Mouse (Mus musculus): ENCODE results near the gene Kcna5.

Gene Kcna5

GRCm38 (mm10) chr6:126536926-126537325 is 1.7 kb upstream of the Kcna5 start:
- DNase-seq (ENCODE audit: low spot score) = no peak

GRCm38 (mm10) chr6:126535911-126536270 is 679 bp upstream of the Kcna5 start:
- no peak for DNase-seq (ENCODE audit: low spot score)

GRCm38 (mm10) chr6:126534531-126535207 is 543 bp downstream of the Kcna5 start:
- no peak for DNase-seq (ENCODE audit: low spot score)

DNA sequence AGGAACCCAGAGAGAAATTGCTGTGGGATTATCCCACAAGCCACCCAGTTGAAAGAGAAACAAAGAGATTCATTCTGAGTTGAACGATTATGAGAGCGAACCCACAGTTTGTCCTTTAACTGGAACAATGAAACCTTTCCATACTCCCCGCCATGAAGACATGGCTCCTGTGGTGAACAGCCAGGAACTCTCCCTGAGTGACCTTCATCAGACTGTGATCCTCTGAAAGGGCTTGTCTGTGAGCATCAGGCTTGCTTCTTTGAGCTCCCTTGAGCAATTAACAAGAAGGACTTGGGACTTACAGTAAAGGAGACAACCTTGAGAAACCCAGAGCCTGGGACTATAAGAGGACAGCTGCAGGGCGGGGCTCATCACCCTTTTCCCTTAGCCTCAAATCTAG is 3.9 kb downstream of the Kcna5 start:
- no peak for DNase-seq (ENCODE audit: low spot score)

GRCm38 (mm10) chr6:126530019-126530418 is 5.2 kb downstream of the Kcna5 start:
- no peak for DNase-seq (ENCODE audit: low spot score)

GRCm38 (mm10) chr6:126514720-126515119 is 20.5 kb downstream of the Kcna5 start:
- no peak for DNase-seq (ENCODE audit: low spot score)

DNA sequence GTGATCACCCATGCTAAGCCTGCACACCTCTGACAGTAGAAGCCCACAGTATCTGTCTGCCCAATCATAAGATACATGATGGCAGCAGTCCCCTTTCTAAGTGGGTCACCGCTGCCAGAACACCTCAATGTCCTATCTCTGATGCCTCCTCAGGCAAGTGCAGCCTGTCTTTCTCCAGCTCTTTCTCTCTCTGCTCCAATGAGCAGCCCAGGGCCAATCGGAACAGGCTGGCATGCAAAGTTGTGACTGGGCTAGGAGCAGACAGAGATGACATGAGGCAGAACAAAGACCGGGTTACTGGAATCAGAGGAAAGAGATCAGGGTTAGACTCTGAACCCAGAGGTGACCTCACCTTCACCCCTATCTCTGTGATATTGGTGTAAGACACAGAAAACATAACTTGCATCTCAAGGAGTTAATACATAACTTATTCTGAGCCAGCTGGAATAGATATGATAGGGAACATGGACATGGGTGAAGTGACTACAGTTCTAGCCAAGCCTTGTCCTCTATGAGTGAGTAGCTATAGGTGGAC is 21.4 kb downstream of the Kcna5 start:
- DNase-seq (ENCODE audit: low spot score) = no peak

DNA sequence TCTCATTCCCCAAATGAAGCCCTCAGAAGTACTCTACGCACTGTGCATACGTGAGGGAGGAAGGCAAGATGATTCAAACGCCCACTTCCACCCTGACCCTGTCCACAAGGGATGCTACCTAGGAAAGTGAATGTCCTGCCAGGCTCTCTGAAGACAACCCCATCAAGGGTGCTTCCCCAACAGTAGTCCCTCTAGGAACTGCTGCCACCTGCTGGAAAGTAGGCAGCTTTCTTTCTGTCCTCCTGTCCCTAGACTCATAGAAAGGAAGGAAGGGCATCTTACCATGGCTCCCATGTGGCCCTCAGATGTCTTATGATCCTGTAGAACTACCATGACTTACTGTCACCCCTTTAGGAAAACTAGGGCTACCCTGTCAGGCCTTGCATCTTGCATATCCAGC is 22.1 kb downstream of the Kcna5 start:
- DNase-seq (ENCODE audit: low spot score) = no peak

DNA sequence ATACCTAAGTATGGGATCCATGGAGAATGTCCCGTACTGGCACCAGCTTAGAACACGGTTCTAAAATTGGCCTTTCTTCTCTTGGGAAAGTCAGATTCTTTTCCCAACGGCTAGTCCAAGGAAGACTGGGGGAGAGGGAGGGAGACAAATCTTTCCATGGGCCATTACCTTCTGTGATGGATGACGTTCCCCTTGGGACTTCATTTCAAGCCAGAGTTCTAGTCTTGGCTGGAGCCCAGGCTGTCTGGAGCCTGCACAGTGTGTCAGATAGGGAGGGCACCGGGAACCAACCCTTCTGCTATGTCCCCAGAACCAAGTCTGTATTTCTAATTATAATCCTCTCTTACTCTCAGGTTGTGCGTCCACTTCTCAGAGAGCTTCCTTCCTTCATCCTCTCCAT is 26.5 kb downstream of the Kcna5 start:
- no peak for DNase-seq (ENCODE audit: low spot score)

GRCm38 (mm10) chr6:126503920-126504319 is 31.3 kb downstream of the Kcna5 start:
- peak; percentile 55 for DNase-seq (ENCODE audit: low spot score)

- no peak for DNase-seq (ENCODE audit: low spot score)
Observed at GRCm38 (mm10) chr6:126502691-126503301, 32.4 kb downstream of the Kcna5 start.

DNA sequence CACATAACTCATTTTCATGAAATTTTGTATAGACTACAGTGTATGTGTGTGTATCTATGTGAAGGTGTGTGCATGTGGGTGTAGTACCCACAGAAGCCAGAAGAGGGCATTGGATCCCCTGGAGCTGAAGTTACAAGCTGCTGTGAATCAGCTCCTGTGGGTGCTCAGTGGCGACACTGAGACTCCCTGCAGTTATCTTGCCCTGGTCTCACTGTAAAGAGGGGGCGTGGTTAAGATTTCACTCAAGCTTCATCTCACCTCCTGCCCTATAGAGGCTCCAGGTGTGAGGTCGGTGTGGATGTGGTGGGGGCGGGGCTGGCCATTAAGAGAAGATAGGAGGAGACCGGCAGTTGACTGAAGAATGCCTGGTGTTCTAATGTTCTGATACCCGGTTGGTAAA is 34.2 kb downstream of the Kcna5 start:
- peak; percentile 29 for DNase-seq (ENCODE audit: low spot score)

DNA sequence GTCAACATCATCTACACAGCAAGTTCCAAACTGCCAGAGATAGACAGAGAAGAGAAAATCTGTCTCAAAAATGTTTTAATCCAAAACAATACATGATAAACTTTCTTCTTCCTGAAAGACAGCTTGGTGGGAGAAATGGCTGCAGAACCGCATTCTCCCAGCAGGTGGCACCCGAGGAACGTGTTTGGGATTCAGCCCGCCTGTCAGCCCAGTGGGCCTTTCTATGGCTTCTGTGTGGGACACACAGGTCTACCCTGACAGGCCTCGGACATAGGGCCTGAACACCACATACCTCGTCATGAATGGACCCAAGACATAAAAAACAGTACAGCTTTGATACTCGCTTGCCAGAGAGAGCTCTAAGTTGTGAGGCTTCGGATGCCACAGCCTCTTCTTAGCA is 35.1 kb downstream of the Kcna5 start:
- peak; percentile 47 for DNase-seq (ENCODE audit: low spot score)

GRCm38 (mm10) chr6:126497878-126498277 is 37.3 kb downstream of the Kcna5 start:
- DNase-seq (ENCODE audit: low spot score) = no peak

DNA sequence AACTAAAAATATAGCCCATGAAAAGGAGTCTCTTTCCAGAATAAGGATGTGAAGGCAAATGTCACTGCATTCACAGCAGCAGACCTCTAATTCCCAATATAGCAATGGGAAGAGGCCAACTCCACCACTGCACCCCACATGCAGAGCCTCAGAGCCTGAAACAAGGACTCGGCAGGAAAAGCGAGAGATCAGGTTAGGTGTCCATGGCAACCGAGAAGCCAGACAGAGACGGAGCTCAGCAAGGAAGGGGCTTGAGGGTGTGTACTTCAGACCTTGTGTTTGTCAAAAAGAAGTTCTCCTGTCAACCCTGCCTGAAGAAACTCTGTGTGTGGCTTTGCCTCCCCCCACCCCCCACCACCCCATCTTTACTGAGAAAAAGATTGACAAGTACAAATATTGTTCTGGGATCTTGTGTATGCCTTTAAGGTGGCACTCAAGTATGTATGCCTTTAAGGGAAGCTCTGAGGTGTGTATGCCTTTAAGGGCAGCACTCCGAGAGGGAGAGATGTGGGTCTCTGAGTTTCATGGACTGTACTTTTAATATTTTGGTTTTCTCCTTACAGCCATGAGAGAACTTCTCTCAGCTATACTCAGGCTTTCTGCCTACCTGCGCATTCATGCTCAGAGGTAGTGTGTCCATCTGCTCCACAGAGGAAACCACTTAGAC is 37.9 kb downstream of the Kcna5 start:
- DNase-seq (ENCODE audit: low spot score) = no peak

- DNase-seq (ENCODE audit: low spot score) = no peak
Observed at GRCm38 (mm10) chr6:126487136-126487535, 48.1 kb downstream of the Kcna5 start.

- no peak for DNase-seq (ENCODE audit: low spot score)
Observed at GRCm38 (mm10) chr6:126484887-126485286, 50.3 kb downstream of the Kcna5 start.

- DNase-seq (ENCODE audit: low spot score) = no peak
Observed at GRCm38 (mm10) chr6:126483264-126483867, 51.8 kb downstream of the Kcna5 start.

Measured in testis, postnatal 14 days (tissue).